Mouse (Mus musculus): ENCODE measurements around the gene Abhd16a. TPM values are rescaled to one million over a fixed set of nuclear protein-coding genes. Genes with fewer than 3 reads are reported as not detected.
A peak's percentile ranks its signal among the peaks of the same experiment; 100 is the strongest.

Abhd16a gene
- polyA plus RNA-seq, 1 experiment from 2014 or later, result 77.1 TPM

GRCm38 (mm10) chr17:35064951-35065947 is 23.8 kb upstream of the Abhd16a start, which contains the start of gene Ly6g6c:
Ly6g6c (plus strand) TSS chr17:35065388.
- ATAC-seq (ENCODE audit: insufficient number of reproducible peaks, insufficient read depth, low FRiP score, low read depth), result peak; percentile 80
- H3K4me1 ChIP-seq (ENCODE audit: control insufficient read depth, insufficient read depth, low read length), result peaks cover 25% of the 10 kb centered on the region
- H3K9ac ChIP-seq (replicated peaks; ENCODE audit: low read depth, low read length), result peak within 1 kb of the TSS; percentile 46
- H3K4me2 ChIP-seq (replicated peaks; ENCODE audit: low read depth, low read length), result peak within 1 kb of the TSS; percentile 51
- peak within 1 kb of the TSS; percentile 86 for H3K27ac ChIP-seq (ENCODE audit: low read length)
- H3K36me3 ChIP-seq (ENCODE audit: control insufficient read depth, insufficient read depth, low read length), result peaks cover 16% of the 10 kb centered on the region
- WGBS, result 2% methylated on average over 48 of the region's 48 CpGs
- H3K9me3 ChIP-seq (ENCODE audit: control insufficient read depth, low read depth, low read length), result no peaks in the 10 kb centered on the region
- peak within 1 kb of the TSS; percentile 25 for H3K4me3 ChIP-seq (ENCODE audit: low read depth, low read length)
- no peaks in the 10 kb centered on the region for H3K27me3 ChIP-seq (ENCODE audit: control insufficient read depth, insufficient read depth, low read length)

DNA sequence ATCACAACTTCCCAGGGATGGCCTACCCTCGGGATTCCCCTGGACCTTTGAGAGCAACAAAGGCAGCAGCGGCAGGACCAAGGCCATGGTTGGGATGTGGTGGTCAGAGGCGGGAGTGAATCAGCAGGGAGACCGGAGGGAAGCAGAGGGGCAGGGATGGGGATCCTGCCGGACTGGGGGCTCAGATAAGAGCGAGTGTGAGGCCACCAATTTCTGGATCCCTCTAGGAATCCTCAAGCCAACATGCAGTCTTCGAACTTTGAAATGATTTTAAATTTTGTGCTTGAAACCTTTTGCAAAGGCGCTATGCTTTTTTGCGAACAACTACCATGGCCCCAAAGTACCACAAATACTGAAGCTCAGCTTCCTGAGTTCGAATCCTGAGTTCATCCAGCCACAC is 23.0 kb upstream of the Abhd16a start, which contains the start of gene Mpig6b:
Gene Mpig6b, minus strand, starts transcription at position 101 of the 400 bp plus-strand sequence.
- 51% methylated on average over 10 of the region's 10 CpGs for WGBS
- H3K36me3 ChIP-seq (ENCODE audit: control insufficient read depth, insufficient read depth, low read length), result peaks cover 8% of the 10 kb centered on the region
- peak within 1 kb of the TSS; percentile 86; the same call in 1 of the 2 replicates for H3K27ac ChIP-seq (ENCODE audit: low read length)
- peak within 1 kb of the TSS; percentile 25 for H3K4me3 ChIP-seq (ENCODE audit: low read depth, low read length)
- H3K27me3 ChIP-seq (ENCODE audit: control insufficient read depth, insufficient read depth, low read length), result no peaks in the 10 kb centered on the region
- peak within 1 kb of the TSS; percentile 51 for H3K4me2 ChIP-seq (replicated peaks; ENCODE audit: low read depth, low read length)
- ATAC-seq (ENCODE audit: insufficient number of reproducible peaks, insufficient read depth, low FRiP score, low read depth), result no peak
- peaks cover 21% of the 10 kb centered on the region for H3K4me1 ChIP-seq (ENCODE audit: control insufficient read depth, insufficient read depth, low read length)
- no peaks in the 10 kb centered on the region for H3K9me3 ChIP-seq (ENCODE audit: control insufficient read depth, low read depth, low read length)
- peak within 1 kb of the TSS; percentile 46 for H3K9ac ChIP-seq (replicated peaks; ENCODE audit: low read depth, low read length)

DNA sequence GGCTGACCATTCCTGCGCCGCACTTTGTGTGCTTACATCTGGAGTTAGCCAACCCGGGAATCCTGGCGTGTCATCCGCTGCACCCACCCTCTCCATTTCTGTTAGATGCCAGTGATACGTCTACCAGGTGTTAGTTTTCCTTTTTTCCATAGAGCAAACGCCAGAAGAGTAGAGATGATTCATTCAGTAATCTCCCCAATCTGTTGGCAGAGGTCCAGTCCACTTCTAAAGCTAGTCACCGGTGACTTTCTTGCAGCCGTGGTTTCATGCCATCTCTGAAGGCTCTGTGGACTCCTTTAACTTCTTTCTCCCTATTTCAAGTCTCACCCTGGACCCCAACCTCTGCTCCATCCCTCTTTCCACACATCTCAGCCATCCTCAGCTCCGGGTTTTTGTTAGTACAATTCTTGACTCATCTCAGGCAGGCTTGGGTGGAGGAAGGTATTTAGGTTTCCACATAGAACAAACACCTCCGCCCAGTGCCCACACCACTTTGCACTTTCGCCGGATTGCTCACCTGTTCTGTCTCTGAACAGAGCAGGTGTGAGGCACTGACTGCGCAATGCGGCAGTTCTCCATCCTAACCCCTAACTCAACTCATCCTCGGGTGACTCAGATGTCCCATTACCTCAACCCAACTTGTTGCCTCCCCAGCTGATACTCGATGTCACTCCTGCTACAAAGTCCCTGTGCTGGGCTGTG is 20.7 kb upstream of the Abhd16a start:
- Histone ChIP-seq H3K27me3 (ENCODE audit: control insufficient read depth, insufficient read depth, low read length) (no peaks in the 10 kb centered on the region), H3K4me3 (ENCODE audit: low read depth, low read length) (no peak overlapping the region), H3K4me1 (ENCODE audit: control insufficient read depth, insufficient read depth, low read length) (peaks cover 18% of the 10 kb centered on the region), H3K9me3 (ENCODE audit: control insufficient read depth, low read depth, low read length) (no peaks in the 10 kb centered on the region), H3K27ac (ENCODE audit: low read length) (no peak overlapping the region), H3K4me2 (replicated peaks; ENCODE audit: low read depth, low read length) (no peak overlapping the region), H3K9ac (replicated peaks; ENCODE audit: low read depth, low read length) (no peak overlapping the region), H3K36me3 (ENCODE audit: control insufficient read depth, insufficient read depth, low read length) (no peaks in the 10 kb centered on the region)
- 70% methylated on average over 17 of the region's 17 CpGs for WGBS
- ATAC-seq (ENCODE audit: insufficient number of reproducible peaks, insufficient read depth, low FRiP score, low read depth), result no peak

GRCm38 (mm10) chr17:35070556-35071229 is 18.4 kb upstream of the Abhd16a start:
- no peaks in the 10 kb centered on the region for H3K36me3 ChIP-seq (ENCODE audit: control insufficient read depth, insufficient read depth, low read length)
- no peaks in the 10 kb centered on the region for H3K27me3 ChIP-seq (ENCODE audit: control insufficient read depth, insufficient read depth, low read length)
- peak; percentile 66; the same call in 1 of the 2 replicates for ATAC-seq (ENCODE audit: insufficient number of reproducible peaks, insufficient read depth, low FRiP score, low read depth)

DNA sequence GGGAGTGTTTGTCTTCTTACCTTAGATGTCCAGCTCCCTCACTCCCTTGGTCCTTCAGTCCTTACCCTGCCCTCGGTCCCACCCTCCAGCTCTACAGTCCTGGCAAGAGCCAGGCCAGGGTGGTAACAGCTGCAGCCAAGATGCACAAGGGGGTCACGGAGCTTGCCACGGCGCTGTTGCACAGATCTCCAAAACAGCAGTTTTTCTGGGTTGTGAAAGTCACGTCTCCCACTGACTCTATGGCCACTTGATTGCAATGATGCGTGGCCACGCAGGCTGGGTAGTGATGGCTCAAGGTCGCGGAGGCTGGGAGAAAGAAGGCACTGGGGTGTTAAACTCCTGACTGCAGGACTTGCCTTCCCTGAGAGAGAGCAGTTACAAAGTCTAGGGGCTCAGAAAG is 17.6 kb upstream of the Abhd16a start:
- no peak overlapping the region for H3K9ac ChIP-seq (replicated peaks; ENCODE audit: low read depth, low read length)
- WGBS, result 71% methylated on average over 9 of the region's 9 CpGs
- no peak for ATAC-seq (ENCODE audit: insufficient number of reproducible peaks, insufficient read depth, low FRiP score, low read depth)
- H3K36me3 ChIP-seq (ENCODE audit: control insufficient read depth, insufficient read depth, low read length), result no peaks in the 10 kb centered on the region
- 0 out of 2 replicates have a peak, but pooled peaks cover 6% of the 10 kb centered on the region for H3K4me1 ChIP-seq (ENCODE audit: control insufficient read depth, insufficient read depth, low read length)
- H3K4me3 ChIP-seq (ENCODE audit: low read depth, low read length), result no peak overlapping the region
- no peak overlapping the region for H3K4me2 ChIP-seq (replicated peaks; ENCODE audit: low read depth, low read length)
- H3K27ac ChIP-seq (ENCODE audit: low read length), result no peak overlapping the region
- no peaks in the 10 kb centered on the region for H3K27me3 ChIP-seq (ENCODE audit: control insufficient read depth, insufficient read depth, low read length)
- H3K9me3 ChIP-seq (ENCODE audit: control insufficient read depth, low read depth, low read length), result no peaks in the 10 kb centered on the region

More at GRCm38 (mm10) chr17:35070556-35071229, 18.4 kb upstream of the Abhd16a start:
- WGBS, result 46% methylated on average over 6 of the region's 6 CpGs
- Histone ChIP-seq H3K4me3 (ENCODE audit: low read depth, low read length) (no peak overlapping the region), H3K9ac (replicated peaks; ENCODE audit: low read depth, low read length) (no peak overlapping the region), H3K4me2 (replicated peaks; ENCODE audit: low read depth, low read length) (no peak overlapping the region), H3K4me1 (ENCODE audit: control insufficient read depth, insufficient read depth, low read length) (peaks cover 7% of the 10 kb centered on the region), H3K9me3 (ENCODE audit: control insufficient read depth, low read depth, low read length) (no peaks in the 10 kb centered on the region), H3K27ac (ENCODE audit: low read length) (no peak overlapping the region)

DNA sequence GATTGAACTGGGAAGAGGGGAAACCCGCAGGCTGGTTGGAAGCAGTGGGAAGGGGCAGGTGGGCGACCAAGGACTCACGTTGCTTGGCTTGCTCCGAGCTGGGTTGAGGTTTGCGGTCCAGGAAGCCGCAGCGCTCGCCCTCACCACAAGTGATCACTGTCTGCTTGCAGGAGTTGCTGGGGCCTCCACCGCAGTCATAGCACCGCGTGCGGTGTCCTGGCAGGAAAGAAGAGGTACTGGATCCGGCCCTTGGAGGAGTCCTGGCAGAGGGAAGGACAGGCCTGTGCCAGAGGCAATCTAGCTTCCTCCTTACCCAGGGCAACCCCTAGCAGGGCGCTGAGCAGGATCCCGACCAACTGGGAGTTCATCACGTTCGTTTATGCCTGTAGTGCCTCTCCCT is 15.0 kb upstream of the Abhd16a start:
- H3K4me2 ChIP-seq (replicated peaks; ENCODE audit: low read depth, low read length), result no peak overlapping the region
- H3K4me1 ChIP-seq (ENCODE audit: control insufficient read depth, insufficient read depth, low read length), result 0 out of 2 replicates have a peak, but pooled peaks cover 16% of the 10 kb centered on the region
- H3K4me3 ChIP-seq (ENCODE audit: low read depth, low read length), result no peak overlapping the region
- no peak for ATAC-seq (ENCODE audit: insufficient number of reproducible peaks, insufficient read depth, low FRiP score, low read depth)
- H3K27ac ChIP-seq (ENCODE audit: low read length), result no peak overlapping the region
- H3K27me3 ChIP-seq (ENCODE audit: control insufficient read depth, insufficient read depth, low read length), result no peaks in the 10 kb centered on the region
- H3K36me3 ChIP-seq (ENCODE audit: control insufficient read depth, insufficient read depth, low read length), result no peaks in the 10 kb centered on the region
- 49% methylated on average over 17 of the region's 17 CpGs for WGBS
- no peaks in the 10 kb centered on the region for H3K9me3 ChIP-seq (ENCODE audit: control insufficient read depth, low read depth, low read length)
- no peak overlapping the region for H3K9ac ChIP-seq (replicated peaks; ENCODE audit: low read depth, low read length)

GRCm38 (mm10) chr17:35076507-35077176 is 12.4 kb upstream of the Abhd16a start, which contains the start of gene Ly6g6e:
Ly6g6e (plus strand) TSS chr17:35076902.
- Histone ChIP-seq H3K4me1 (ENCODE audit: control insufficient read depth, insufficient read depth, low read length) (0 out of 2 replicates have a peak, but pooled peaks cover 13% of the 10 kb centered on the region), H3K9ac (replicated peaks; ENCODE audit: low read depth, low read length) (0 out of 2 replicates have a peak within 1 kb of the TSS, but pooled peaks have one; percentile 1), H3K27ac (ENCODE audit: low read length) (peak within 1 kb of the TSS; percentile 30; the same call in 1 of the 2 replicates), H3K4me2 (replicated peaks; ENCODE audit: low read depth, low read length) (peak within 1 kb of the TSS; percentile 32), H3K4me3 (ENCODE audit: low read depth, low read length) (peak within 1 kb of the TSS; percentile 14; the same call in 1 of the 2 replicates), H3K27me3 (ENCODE audit: control insufficient read depth, insufficient read depth, low read length) (no peaks in the 10 kb centered on the region), H3K9me3 (ENCODE audit: control insufficient read depth, low read depth, low read length) (no peaks in the 10 kb centered on the region), H3K36me3 (ENCODE audit: control insufficient read depth, insufficient read depth, low read length) (no peaks in the 10 kb centered on the region)
- ATAC-seq (ENCODE audit: insufficient number of reproducible peaks, insufficient read depth, low FRiP score, low read depth), result 0 out of 2 replicates have a peak, but pooled peaks have one; percentile 17
- 29% methylated on average over 10 of the region's 10 CpGs for WGBS

Measured in stomach, embryonic 14.5 days (tissue).